Mouse (Mus musculus) hindbrain, embryonic 15.5 days (tissue): Measurements from ENCODE around the gene Nat8f4. TPM values are rescaled to one million over a fixed set of nuclear protein-coding genes. Genes with fewer than 3 reads are reported as not detected.
A peak's percentile ranks its signal among the peaks of the same experiment; 100 is the strongest.

Source experiments
- ATAC-seq: fragments of 200-750 bp; cut with Nextera tagmentation; 2 replicates; pipeline ENCODE4 v1.8.0; 2017; ENCODE audit warnings: low read depth, moderate number of reproducible peaks, moderate TSS enrichment; ENCODE audit not compliant: low FRiP score
- H3K27ac ChIP-seq: fragments of 300-500 bp; sonication (generic); replicated peaks from 2 replicates; pipeline ENCODE4 v1.5.1; 2015; ENCODE audit warnings: mild to moderate bottlenecking, inconsistent platforms
- H3K27me3 ChIP-seq: fragments of 300-500 bp; sonication (generic); 2 replicates; pipeline ENCODE4 v1.6.1; 2015; ENCODE audit warnings: control low read depth, inconsistent platforms
- H3K36me3 ChIP-seq: fragments of 300-500 bp; sonication (generic); 2 replicates; pipeline ENCODE4 v1.6.1; 2015; ENCODE audit warnings: control low read depth, inconsistent platforms
- H3K4me1 ChIP-seq: fragments of 300-500 bp; sonication (generic); replicated peaks from 2 replicates; pipeline ENCODE4 v1.6.1; 2015; ENCODE audit warnings: control low read depth, inconsistent platforms
- H3K4me2 ChIP-seq: fragments of 300-500 bp; sonication (generic); 2 replicates; pipeline ENCODE4 v1.6.1; 2015; ENCODE audit warnings: moderate library complexity, mild to moderate bottlenecking, inconsistent platforms
- H3K4me3 ChIP-seq: fragments of 300-500 bp; sonication (generic); 2 replicates; pipeline ENCODE4 v1.5.1; 2015; ENCODE audit warnings: mild to moderate bottlenecking, inconsistent platforms
- H3K9ac ChIP-seq: fragments of 300-500 bp; sonication (generic); 2 replicates; pipeline ENCODE4 v1.6.1; 2015; ENCODE audit warnings: inconsistent platforms
- H3K9me3 ChIP-seq: fragments of 300-500 bp; sonication (generic); 2 replicates; pipeline ENCODE4 v1.6.1; 2016; ENCODE audit warnings: control low read depth, inconsistent platforms
- WGBS: fragments of 180-500 bp; shearing (Covaris S2); methylation state at CpG from one replicate; pipeline ENCODE4 v1.1.7; 2015; 5-methylcytosine and 5-hydroxymethylcytosine counted together
- polyA plus RNA-seq: library from polyadenylated mRNA; unstranded; fragments of >200 nt; fragmentation: Nextera tagmentation; extraction: Ambion mirVana; gene quantifications from 2 replicates; pipeline ENCODE4 v1.2.1, GENCODE M21; 2015

The Nat8f4 gene
- polyA plus RNA-seq, 1 experiment from 2014 or later: 6.6 TPM

DNA sequence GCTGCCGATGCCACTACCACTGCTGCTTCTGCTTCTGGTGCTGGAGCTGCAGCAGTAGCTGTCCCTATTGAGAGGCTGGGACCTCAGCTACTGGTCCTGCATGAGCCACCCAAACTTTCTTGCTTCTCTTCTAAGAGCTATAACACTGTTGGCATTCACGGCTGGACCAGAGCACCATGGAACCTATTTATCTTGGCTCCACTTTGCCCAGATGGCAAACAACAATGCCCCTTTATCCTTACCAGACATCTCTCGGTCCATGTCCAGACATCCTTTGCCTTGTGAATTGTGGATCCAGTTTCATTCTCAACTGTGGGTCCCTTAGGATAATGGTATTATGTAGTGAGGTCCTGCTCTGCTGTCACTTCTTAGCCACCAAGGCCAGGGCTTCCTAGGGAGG, 43.4 kb downstream of the Nat8f4 start:
- no peaks in the 10 kb centered on the region for H3K36me3 ChIP-seq
- H3K4me2 ChIP-seq: no peak overlapping the region
- H3K27ac ChIP-seq: no peak overlapping the region
- no peaks in the 10 kb centered on the region for H3K9me3 ChIP-seq
- no peaks in the 10 kb centered on the region for H3K27me3 ChIP-seq
- 91% methylated on average over 3 of the region's 3 CpGs for WGBS
- no peak overlapping the region for H3K9ac ChIP-seq
- H3K4me3 ChIP-seq: no peak overlapping the region
- no peaks in the 10 kb centered on the region for H3K4me1 ChIP-seq
- ATAC-seq: no peak

DNA sequence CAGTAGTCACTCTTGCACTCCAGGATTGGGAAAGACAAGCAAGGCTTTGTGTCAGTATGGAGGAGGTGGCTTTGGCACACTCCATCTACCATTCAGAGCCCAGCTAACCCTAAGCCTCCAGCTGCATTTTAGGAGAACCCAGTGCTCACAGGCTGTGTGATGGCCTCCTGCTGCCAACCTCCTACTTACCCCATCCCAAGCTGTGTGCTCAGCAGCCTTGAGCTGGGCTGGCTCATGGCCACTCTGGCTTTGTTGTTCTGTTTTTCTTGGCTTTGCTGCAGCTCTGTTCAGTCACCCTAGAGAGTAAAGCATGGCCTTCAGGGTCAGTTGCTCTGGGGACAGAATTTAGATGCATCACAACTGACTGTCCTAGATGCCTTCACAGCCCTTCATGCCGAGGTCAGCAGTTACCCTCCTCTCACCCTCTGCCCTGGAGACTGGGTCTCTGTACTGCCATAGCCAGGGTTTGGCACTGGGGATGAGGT, 48.4 kb downstream of the Nat8f4 start:
- WGBS: 60% methylated on average over 1 of the region's 1 CpGs
- no peak overlapping the region for H3K9ac ChIP-seq
- H3K36me3 ChIP-seq: no peaks in the 10 kb centered on the region
- ATAC-seq: peak; percentile 96
- no peak overlapping the region for H3K4me3 ChIP-seq
- no peaks in the 10 kb centered on the region for H3K4me1 ChIP-seq
- H3K4me2 ChIP-seq: no peak overlapping the region
- H3K27me3 ChIP-seq: no peaks in the 10 kb centered on the region
- no peak overlapping the region for H3K27ac ChIP-seq
- no peaks in the 10 kb centered on the region for H3K9me3 ChIP-seq

DNA sequence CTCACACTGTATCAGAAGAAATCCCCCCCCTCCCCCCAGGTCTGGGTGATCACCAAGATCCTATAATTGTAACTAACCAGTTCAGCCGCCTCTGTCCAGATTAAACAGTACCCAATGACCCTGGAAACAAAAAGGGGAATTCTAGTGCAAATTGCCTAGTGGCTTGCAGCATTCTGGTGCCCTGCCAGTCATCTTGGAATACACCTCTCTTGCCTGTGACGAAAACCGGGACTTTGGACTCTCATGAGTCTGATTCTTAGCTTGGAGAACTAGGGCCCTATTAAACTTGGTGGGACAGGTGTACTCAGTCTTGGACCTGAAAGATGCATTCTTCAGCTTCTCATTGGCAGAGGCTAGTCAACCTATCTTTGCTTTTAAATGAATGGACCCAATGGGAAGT, 51.2 kb downstream of the Nat8f4 start:
- H3K4me3 ChIP-seq: no peak overlapping the region
- ATAC-seq: no peak
- WGBS: 80% methylated on average over 3 of the region's 3 CpGs

DNA sequence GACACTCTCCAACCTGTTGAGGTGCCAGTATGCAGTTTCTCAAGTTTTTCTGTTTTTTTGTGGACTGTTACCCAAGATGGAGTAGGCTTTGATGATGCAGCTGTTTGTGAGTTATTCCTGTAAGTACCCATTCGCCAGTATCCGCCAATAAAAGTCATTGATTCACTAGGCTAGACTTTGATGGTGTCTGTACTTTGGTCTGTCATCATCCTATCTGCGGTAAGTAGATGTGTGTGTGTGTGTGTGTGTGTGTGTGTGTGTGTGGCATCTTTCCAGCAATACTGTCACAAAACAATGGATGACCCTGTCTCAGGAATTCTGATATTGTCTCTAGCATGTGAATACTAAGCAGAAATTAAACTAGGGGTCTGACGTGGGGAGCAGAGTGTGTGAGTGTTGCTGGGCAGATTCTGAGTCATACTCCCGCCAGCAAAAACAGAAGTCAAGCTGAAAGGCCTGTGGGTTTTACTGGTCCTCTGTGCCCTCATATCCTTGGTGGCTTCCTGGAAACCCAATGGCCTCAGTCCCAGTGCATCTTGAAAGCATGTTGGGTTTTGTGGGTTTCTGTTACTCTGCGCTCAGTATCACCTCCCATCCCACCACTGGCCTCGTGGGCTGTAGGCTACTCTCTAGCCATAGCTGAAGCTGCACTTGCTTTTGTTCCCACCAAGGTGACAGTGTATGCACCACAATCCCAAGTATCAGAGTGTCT, 53.5 kb downstream of the Nat8f4 start:
- H3K4me2 ChIP-seq: no peak overlapping the region
- WGBS: 91% methylated on average over 7 of the region's 7 CpGs
- ATAC-seq: no peak

More for the DNA sequence above, 51.2 kb downstream of the Nat8f4 start:
- Histone ChIP-seq H3K27me3 (no peaks in the 10 kb centered on the region), H3K9me3 (no peaks in the 10 kb centered on the region), H3K4me2 (no peak overlapping the region), H3K9ac (no peak overlapping the region), H3K36me3 (no peaks in the 10 kb centered on the region), H3K4me1 (no peaks in the 10 kb centered on the region; the same call in 1 of the 2 replicates), H3K27ac (no peak overlapping the region)

DNA sequence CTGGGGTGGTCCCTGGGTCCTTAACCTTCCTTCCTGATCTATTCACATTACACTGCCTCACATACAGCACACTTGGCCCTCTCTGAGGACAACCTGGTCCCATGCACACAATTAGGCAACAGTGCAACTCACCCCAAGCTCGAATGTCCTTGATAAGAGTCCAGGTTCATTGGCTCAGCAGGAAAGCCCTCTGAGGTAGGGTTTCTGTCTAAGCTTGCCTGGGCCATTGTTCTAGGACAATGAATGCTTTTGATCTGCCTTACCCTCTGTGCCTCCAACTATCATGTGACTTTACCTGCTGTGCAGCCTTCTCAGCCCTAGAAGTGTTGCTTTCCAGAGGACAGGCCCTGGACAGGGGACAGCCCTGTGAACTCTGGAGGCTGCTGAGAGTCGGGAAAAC, 55.4 kb downstream of the Nat8f4 start:
- no peak overlapping the region for H3K4me3 ChIP-seq
- H3K27me3 ChIP-seq: no peaks in the 10 kb centered on the region
- H3K4me1 ChIP-seq: peaks cover 8% of the 10 kb centered on the region
- H3K27ac ChIP-seq: no peak overlapping the region
- no peak for ATAC-seq
- 30% methylated on average over 2 of the region's 2 CpGs for WGBS
- no peak overlapping the region for H3K4me2 ChIP-seq
- no peaks in the 10 kb centered on the region for H3K9me3 ChIP-seq
- H3K36me3 ChIP-seq: no peaks in the 10 kb centered on the region
- no peak overlapping the region for H3K9ac ChIP-seq

More for the DNA sequence above, 53.5 kb downstream of the Nat8f4 start:
- Histone ChIP-seq H3K36me3 (no peaks in the 10 kb centered on the region), H3K4me1 (peaks cover 8% of the 10 kb centered on the region), H3K9ac (no peak overlapping the region), H3K27me3 (no peaks in the 10 kb centered on the region), H3K9me3 (no peaks in the 10 kb centered on the region), H3K4me3 (no peak overlapping the region), H3K27ac (no peak overlapping the region)

Other genes with a start within 250 kb of the Nat8f4 start
- not detected in 2 replicates for gene Nat8f7, start 191.7 kb downstream of the Nat8f4 start, polyA plus RNA-seq
- 0.33 and 0.34 TPM in 2 replicates for gene Nat8f3, start 139.1 kb downstream of the Nat8f4 start, polyA plus RNA-seq
- gene Nat8f6, start 83.9 kb downstream of the Nat8f4 start, polyA plus RNA-seq: not detected in 2 replicates
- gene Nat8f5, start 83.9 kb downstream of the Nat8f4 start, polyA plus RNA-seq: 0.16 and 0.26 TPM in 2 replicates
- 0.14 TPM in 1 of 2 replicates, not detected in the other for gene Nat8, start 72.8 kb downstream of the Nat8f4 start, polyA plus RNA-seq
- gene Nat8f2, start 35.7 kb downstream of the Nat8f4 start, polyA plus RNA-seq: not detected in 2 replicates
- gene Tprkb, start 7.0 kb upstream of the Nat8f4 start, polyA plus RNA-seq: 47.7 and 50.5 TPM in 2 replicates
- gene Nat8f1, start 10.8 kb upstream of the Nat8f4 start, polyA plus RNA-seq: 20.5 and 20.7 TPM in 2 replicates
- 52.2 and 53.9 TPM in 2 replicates for gene Dusp11, start 56.8 kb upstream of the Nat8f4 start, polyA plus RNA-seq
- gene Figla, start 111.3 kb upstream of the Nat8f4 start, polyA plus RNA-seq: not detected in 2 replicates
- 142 and 149 TPM in 2 replicates for gene Add2, start 123.8 kb upstream of the Nat8f4 start, polyA plus RNA-seq